ENCODE assay signal across 16 mouse cellular contexts in the genomic region with DNA sequence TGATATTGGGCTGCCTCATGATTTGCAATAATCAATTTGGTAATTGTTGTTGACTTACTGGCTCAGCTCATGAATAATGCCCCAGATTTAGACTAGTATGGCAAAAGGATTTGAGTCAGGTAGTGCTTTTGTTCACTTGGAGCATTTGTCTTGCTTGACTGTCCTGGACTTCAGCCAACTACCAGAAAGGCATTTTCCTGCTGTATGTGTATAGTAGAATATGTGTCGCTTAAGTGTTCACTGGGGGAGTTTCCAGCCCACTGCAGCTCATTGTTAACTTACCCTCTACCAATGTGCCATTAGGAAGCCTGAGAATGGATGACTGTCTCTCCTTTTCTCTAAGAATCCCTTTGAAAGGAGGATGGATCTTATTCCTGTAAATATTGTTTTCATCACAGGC.
DNase-seq lines count a peak whose midpoint lies in the region; ATAC-seq and TF ChIP-seq lines count a peak whose summit lies in the region.
"Had no signal": no experiment of that assay in that cellular context is flagged by ENCODE, and none has a peak within 500 bp of the region (broad histone marks: within the 10 kb centered on the region; RNA-seq: fewer than 3 reads in every experiment).

No protein-coding gene starts in this region.

- TF ChIP-seq EP300 in heart, postnatal 0 days (IDR thresholded peaks at IDR 0.05; ENCODE audit: low read depth), result no peak
- TF ChIP-seq EP300 in lung, postnatal 0 days (IDR thresholded peaks at IDR 0.05), result no peak

- H3K4me1 ChIP-seq in heart, postnatal 0 days (ENCODE audit: control insufficient read depth, insufficient read depth), result peaks cover 9% of the 10 kb centered on the region; the same call in 1 of the 2 replicates
- peaks cover 5% of the 10 kb centered on the region; the same call in 1 of the 2 replicates for H3K4me1 ChIP-seq in lung, postnatal 0 days (ENCODE audit: insufficient read depth, low read depth, low read length)
- peaks cover 2% of the 10 kb centered on the region; the same call in 1 of the 2 replicates for H3K4me1 ChIP-seq in lung, adult 2 months (ENCODE audit: control insufficient read depth, insufficient read depth, low read length)
- H3K4me1 ChIP-seq in hindbrain, embryonic 15.5 days (replicated peaks), result peaks cover 23% of the 10 kb centered on the region

- 28% methylated on average over 1 of the region's 1 CpGs for WGBS in heart, postnatal 0 days
- WGBS in lung, postnatal 0 days, result 31% methylated on average over 1 of the region's 1 CpGs
- 43% methylated on average over 1 of the region's 1 CpGs for WGBS in lung, adult 2 months
- WGBS in hindbrain, embryonic 15.5 days, result 14% methylated on average over 1 of the region's 1 CpGs

- H3K27ac ChIP-seq in heart, postnatal 0 days (ENCODE audit: low read depth), result no peak overlapping the region
- no peak overlapping the region for H3K27ac ChIP-seq in lung, postnatal 0 days (ENCODE audit: low read length)
- 0 out of 2 replicates have a peak overlapping the region, but pooled peaks have one; percentile 59 for H3K27ac ChIP-seq in hindbrain, embryonic 15.5 days (replicated peaks)
- H3K27ac ChIP-seq: heart, embryonic 10.5 days had no signal

- no peak for TF ChIP-seq CTCF in heart, postnatal 0 days (IDR thresholded peaks at IDR 0.05; ENCODE audit: low read depth)
- TF ChIP-seq CTCF in lung, postnatal 0 days (IDR thresholded peaks at IDR 0.05), result no peak
- no peak for TF ChIP-seq CTCF in lung, adult 2 months (IDR thresholded peaks at IDR 0.05; ENCODE audit: insufficient read depth, low read length)

- no peak for ATAC-seq in heart, postnatal 0 days (ENCODE audit: insufficient read depth, low read depth)
- no peak for ATAC-seq in lung, postnatal 0 days
- no peak for ATAC-seq in hindbrain, embryonic 15.5 days (ENCODE audit: low FRiP score, low read depth)

- H3K9ac ChIP-seq in heart, postnatal 0 days (replicated peaks; ENCODE audit: low read depth, low read length), result no peak overlapping the region
- H3K9ac ChIP-seq in lung, postnatal 0 days (replicated peaks; ENCODE audit: low read depth), result no peak overlapping the region
- no peak overlapping the region for H3K9ac ChIP-seq in hindbrain, embryonic 15.5 days

- no peak overlapping the region for H3K4me2 ChIP-seq in heart, postnatal 0 days (ENCODE audit: low read depth, low read length)
- no peak overlapping the region for H3K4me2 ChIP-seq in lung, postnatal 0 days (replicated peaks; ENCODE audit: low read depth, low read length)
- no peak overlapping the region for H3K4me2 ChIP-seq in hindbrain, embryonic 15.5 days

- H3K9me3 ChIP-seq in heart, postnatal 0 days (replicated peaks; ENCODE audit: control insufficient read depth, low read length), result no peaks in the 10 kb centered on the region
- no peaks in the 10 kb centered on the region for H3K9me3 ChIP-seq in lung, postnatal 0 days (ENCODE audit: low read length)
- H3K9me3 ChIP-seq in hindbrain, embryonic 15.5 days, result no peaks in the 10 kb centered on the region
- H3K9me3 ChIP-seq: heart, embryonic 10.5 days had no signal

- no peak for TF ChIP-seq POLR2A in lung, adult 2 months (IDR thresholded peaks at IDR 0.05; ENCODE audit: borderline replicate concordance, extremely low read depth, low read depth, low read length)

- peak; percentile 54 for DNase-seq in cerebellum, adult 9-10 months
- DNase-seq in cerebellum, postnatal 4 days (ENCODE audit: low spot score in 2 of 2), result no peak
- peak; percentile 25 for DNase-seq in heart, postnatal 0 days (ENCODE audit: low spot score)
- DNase-seq in heart, adult 8-10 months (ENCODE audit: low spot score), result no peak
- peak; percentile 47 for DNase-seq in lung, postnatal 0 days (ENCODE audit: low spot score)
- DNase-seq in lung, adult 2 months, result no peak
- no peak for DNase-seq in right cerebral cortex, postnatal 25 days
- DNase-seq: adrenal gland, postnatal 25 days; cerebellum, adult 11 months; liver; lung, postnatal 14 days; right cerebral cortex, postnatal 4 days; thymus, postnatal 25 days had no signal

- H3K4me3 ChIP-seq in heart, postnatal 0 days (ENCODE audit: low read depth, low read length), result no peak overlapping the region
- H3K4me3 ChIP-seq in lung, postnatal 0 days (ENCODE audit: low read depth, low read length), result no peak overlapping the region
- H3K4me3 ChIP-seq in lung, adult 2 months (replicated peaks; ENCODE audit: extremely low read depth, low read depth, low read length), result no peak overlapping the region
- H3K4me3 ChIP-seq in hindbrain, embryonic 15.5 days, result no peak overlapping the region
- H3K4me3 ChIP-seq: heart, embryonic 10.5 days; left cerebral cortex, adult 2 months had no signal

- H3K36me3 ChIP-seq in heart, postnatal 0 days (replicated peaks; ENCODE audit: control insufficient read depth, insufficient read depth, low read length), result no peaks in the 10 kb centered on the region
- 0 out of 2 replicates have a peak, but pooled peaks cover 6% of the 10 kb centered on the region for H3K36me3 ChIP-seq in lung, postnatal 0 days (ENCODE audit: insufficient read depth, low read length)
- no peaks in the 10 kb centered on the region for H3K36me3 ChIP-seq in hindbrain, embryonic 15.5 days

- H3K27me3 ChIP-seq in heart, postnatal 0 days (ENCODE audit: control insufficient read depth, insufficient read depth, low read length), result no peaks in the 10 kb centered on the region
- H3K27me3 ChIP-seq in lung, postnatal 0 days (replicated peaks; ENCODE audit: insufficient read depth, low read length), result no peaks in the 10 kb centered on the region
- no peaks in the 10 kb centered on the region for H3K27me3 ChIP-seq in hindbrain, embryonic 15.5 days

Comparison
In these comparisons a context has a peak if more than half of its experiments do, and no peak if none do; other contexts are left out.
1. DNase-seq: peak in cerebellum, adult 9-10 months (single experiment), heart, postnatal 0 days (single experiment) and lung, postnatal 0 days (single experiment); none in cerebellum, postnatal 4 days (0 of 2), heart, adult 8-10 months (single experiment), lung, adult 2 months (single experiment) and right cerebral cortex, postnatal 25 days (single experiment).